Mouse (Mus musculus) G1E (cell line): Measurements from ENCODE around the gene Samd8. TPM values are rescaled to one million over a fixed set of nuclear protein-coding genes. Genes with fewer than 3 reads are reported as not detected.

ENCODE experiments used
- ATAC-seq: 2 replicates; pipeline ENCODE4 v1.8.0; 2016; ENCODE audit warnings: mild to moderate bottlenecking; ENCODE audit not compliant: insufficient number of reproducible peaks, poor library complexity, low FRiP score, severe bottlenecking; ENCODE audit errors: extremely low read depth
- DNase-seq: peaks from one replicate; pipeline ENCODE4 v3.0.0; 2012; ENCODE audit warnings: low spot score
- H3K27me3 ChIP-seq: 2 replicates; pipeline ENCODE4 v1.6.1; 2012; ENCODE audit warnings: mild to moderate bottlenecking, low read length, inconsistent platforms; ENCODE audit not compliant: insufficient read depth
- H3K36me3 ChIP-seq: replicated peaks from 2 replicates; pipeline ENCODE3; 2012; ENCODE audit warnings: mild to moderate bottlenecking, inconsistent platforms
- H3K4me1 ChIP-seq: 2 replicates; pipeline ENCODE4 v1.6.1; 2012; ENCODE audit warnings: low read depth, low read length, inconsistent platforms, mixed read lengths; ENCODE audit not compliant: insufficient read depth
- H3K4me3 ChIP-seq: 2 replicates; pipeline ENCODE4 v1.5.1; 2012; ENCODE audit warnings: low read depth, mild to moderate bottlenecking, inconsistent platforms, low read length, moderate library complexity, mixed read lengths
- H3K9me3 ChIP-seq: replicated peaks from 2 replicates; pipeline ENCODE4 v1.6.1; 2012; ENCODE audit warnings: inconsistent platforms
- CTCF ChIP-seq: IDR thresholded peaks from 2 replicates; pipeline ENCODE4 v1.5.1; 2012; ENCODE audit warnings: low read depth, low read length, inconsistent platforms, mixed read lengths
- GATA1 ChIP-seq: IDR thresholded peaks from 2 replicates; pipeline ENCODE4 v1.6.1; 2012; ENCODE audit warnings: borderline replicate concordance, low read length, inconsistent platforms, mixed read lengths
- GATA2 ChIP-seq: IDR thresholded peaks from 2 replicates; pipeline ENCODE4 v1.6.1; 2012; ENCODE audit warnings: low read depth, low read length, inconsistent platforms, borderline replicate concordance
- POLR2AphosphoS5 ChIP-seq: IDR thresholded peaks from 2 replicates; pipeline ENCODE4 v1.6.1; 2012; ENCODE audit warnings: low read depth, low read length, inconsistent platforms; ENCODE audit not compliant: insufficient replicate concordance
- TAL1 ChIP-seq: conservative IDR thresholded peaks from 2 replicates; pipeline ENCODE4 v1.6.1; 2012; ENCODE audit warnings: low read depth, low read length, inconsistent platforms, mixed read lengths
- polyA plus RNA-seq: library from polyadenylated mRNA; stranded (reverse); fragments of >175 nt; gene quantifications from 2 replicates; pipeline ENCODE4 v1.2.3, GENCODE M21; 2012
- total RNA-seq, 2 experiments: library from RNA; stranded (forward) in 1 of 2; stranded (reverse) in 1 of 2; fragments of 200-1000 nt in 1 of 2; fragments of >200 nt in 1 of 2; fragmentation: Nextera tagmentation in 1 of 2; gene quantifications; 2 replicates each; pipeline ENCODE4 v1.2.3; 2014 to 2017

Gene Samd8
- total and polyA plus RNA-seq, 3 experiments: 9.5 to 19.4 (median 12.7) TPM

DNA sequence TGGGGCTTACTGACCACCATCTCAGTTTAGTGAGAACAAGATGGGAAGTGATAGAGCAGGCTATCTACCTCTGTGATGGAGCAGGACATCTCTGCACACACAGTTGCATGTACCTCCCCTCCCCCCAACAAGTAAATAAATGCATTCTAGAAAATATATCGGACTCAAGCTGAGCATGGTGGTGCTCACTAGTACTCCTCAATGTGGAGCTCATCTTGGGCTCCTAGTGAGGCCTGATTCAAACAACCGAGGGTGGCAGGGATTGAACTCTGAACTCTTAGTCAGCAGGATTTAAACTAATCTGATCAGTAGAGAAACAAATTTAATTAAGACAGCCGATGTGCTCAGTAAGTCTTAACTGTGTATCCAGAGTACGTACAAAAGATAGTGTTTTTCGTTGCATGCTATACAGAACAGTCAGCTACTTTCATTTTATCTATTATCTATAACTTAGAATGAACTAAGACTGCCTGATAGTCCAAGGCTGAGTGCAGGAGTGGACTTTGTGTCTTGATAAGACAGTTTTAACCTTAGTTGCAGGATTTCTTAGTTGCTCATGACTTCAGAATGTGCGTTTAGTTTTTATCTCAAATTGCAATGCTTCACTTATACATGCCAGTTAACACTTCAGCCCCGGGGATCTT is 15.5 kb downstream of the Samd8 start:
- ATAC-seq (peak; percentile 76), DNase-seq (no peak)
- Histone ChIP-seq H3K4me1 (peaks cover 72% of the 10 kb centered on the region), H3K9me3 (no peaks in the 10 kb centered on the region), H3K4me3 (peak overlapping the region; percentile 64), H3K36me3 (peaks cover 17% of the 10 kb centered on the region), H3K27me3 (no peaks in the 10 kb centered on the region)
- no peak for TF ChIP-seq GATA1
- TF ChIP-seq GATA2: no peak
- TF ChIP-seq CTCF: no peak
- no peak for TF ChIP-seq TAL1
- no peak for TF ChIP-seq POLR2AphosphoS5

DNA sequence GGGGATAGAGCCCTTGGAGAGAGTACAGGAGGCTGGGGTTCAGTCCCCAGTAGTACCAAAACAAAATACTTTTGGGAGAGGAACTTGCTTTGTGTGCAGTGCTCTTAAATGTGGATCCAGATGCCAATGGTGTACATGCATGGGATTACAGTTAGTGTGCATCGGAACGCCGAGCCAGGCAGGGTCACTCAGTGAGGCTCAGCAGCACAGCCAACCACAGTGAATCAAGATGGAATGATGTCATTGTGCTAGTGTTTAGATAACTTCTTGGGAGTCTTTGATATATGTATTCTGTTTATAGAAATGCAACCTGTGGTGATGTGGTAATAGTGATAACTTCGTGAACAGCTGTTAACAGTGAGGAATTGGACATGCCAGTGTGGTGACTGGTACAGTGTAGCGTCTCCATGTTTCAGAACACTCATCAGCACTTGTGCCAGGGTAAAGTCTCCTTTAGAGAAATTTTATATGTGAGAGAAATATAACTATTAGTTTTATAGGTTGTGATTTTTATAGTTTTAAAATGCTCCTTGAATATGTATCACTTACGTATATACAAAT is 16.1 kb downstream of the Samd8 start:
- no peaks in the 10 kb centered on the region for H3K27me3 ChIP-seq
- no peaks in the 10 kb centered on the region for H3K9me3 ChIP-seq
- peaks cover 17% of the 10 kb centered on the region for H3K36me3 ChIP-seq
- H3K4me3 ChIP-seq: peak overlapping the region; percentile 64
- ATAC-seq (peak; percentile 29; the same call in 1 of the 2 replicates), DNase-seq (no peak)
- peaks cover 69% of the 10 kb centered on the region for H3K4me1 ChIP-seq
- no peak for TF ChIP-seq GATA1
- TF ChIP-seq POLR2AphosphoS5: no peak
- TF ChIP-seq TAL1: no peak
- TF ChIP-seq GATA2: no peak
- TF ChIP-seq CTCF: no peak

DNA sequence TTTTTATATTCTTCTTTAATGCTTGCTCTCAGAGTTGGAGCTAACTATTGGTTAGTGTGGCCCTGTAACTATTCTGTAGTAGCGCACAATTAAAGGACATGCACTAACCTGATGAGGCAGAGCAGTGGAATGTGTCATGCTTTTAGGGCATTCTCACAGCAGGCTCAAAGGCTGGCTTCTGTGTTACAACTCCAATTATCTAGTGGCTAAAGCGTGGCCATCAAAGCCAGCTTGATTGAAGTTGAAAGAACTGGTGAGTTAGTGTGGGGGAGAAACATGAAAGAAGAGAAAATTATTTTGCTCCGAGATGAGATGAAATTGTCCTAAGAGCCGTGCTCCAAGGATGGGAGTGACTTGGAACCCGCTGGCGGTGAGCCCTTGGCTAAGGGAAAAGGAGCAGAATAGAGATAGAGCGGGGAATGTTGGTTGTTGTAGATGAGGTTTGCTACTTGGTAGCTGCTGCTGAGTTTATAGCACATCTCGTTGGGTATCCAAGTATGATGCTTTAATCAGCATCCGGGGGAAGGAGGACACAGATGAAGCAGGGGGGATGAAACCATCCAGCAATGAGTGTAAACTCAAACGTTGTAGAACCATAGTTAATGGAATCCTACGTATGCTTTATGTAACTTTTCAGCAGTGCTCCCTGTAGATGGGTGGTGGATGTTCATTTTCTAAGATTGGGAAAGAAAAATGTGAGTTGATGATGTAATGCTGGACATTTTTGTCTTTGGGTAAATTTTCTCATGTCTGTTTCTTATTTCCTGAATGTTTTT is 22.4 kb downstream of the Samd8 start:
- Histone ChIP-seq H3K4me3 (no peak overlapping the region), H3K27me3 (no peaks in the 10 kb centered on the region), H3K9me3 (no peaks in the 10 kb centered on the region), H3K36me3 (peaks cover 31% of the 10 kb centered on the region), H3K4me1 (peaks cover 46% of the 10 kb centered on the region)
- TF ChIP-seq TAL1 (no peak), CTCF (no peak), GATA2 (no peak), GATA1 (no peak), POLR2AphosphoS5 (no peak)
- no peak for DNase-seq
- no peak for ATAC-seq

DNA sequence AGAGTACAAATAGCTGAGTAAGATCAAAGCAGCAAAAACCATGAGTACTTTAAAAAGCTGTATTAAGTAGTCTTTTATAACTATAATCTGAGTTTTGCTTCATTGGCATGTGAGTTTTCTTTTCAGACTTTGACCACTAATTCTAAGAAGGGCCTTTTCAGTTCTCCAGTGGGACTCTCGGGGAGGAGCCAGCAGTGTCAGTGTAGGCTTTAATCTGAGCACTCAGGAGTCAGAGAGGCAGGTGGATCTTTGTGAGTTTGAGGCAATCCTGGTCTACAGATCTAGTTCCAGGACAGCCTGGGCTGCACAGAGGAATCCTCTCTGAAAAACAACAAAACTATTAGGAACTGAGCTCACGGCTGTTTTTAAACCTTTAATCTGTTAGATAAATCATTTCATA is 23.6 kb downstream of the Samd8 start:
- DNase-seq (no peak), ATAC-seq (no peak)
- Histone ChIP-seq H3K27me3 (no peaks in the 10 kb centered on the region), H3K9me3 (peaks cover 2% of the 10 kb centered on the region), H3K4me3 (no peak overlapping the region), H3K36me3 (peaks cover 40% of the 10 kb centered on the region), H3K4me1 (peaks cover 38% of the 10 kb centered on the region)
- no peak for TF ChIP-seq POLR2AphosphoS5
- TF ChIP-seq GATA2: no peak
- TF ChIP-seq CTCF: no peak
- no peak for TF ChIP-seq TAL1
- TF ChIP-seq GATA1: no peak

DNA sequence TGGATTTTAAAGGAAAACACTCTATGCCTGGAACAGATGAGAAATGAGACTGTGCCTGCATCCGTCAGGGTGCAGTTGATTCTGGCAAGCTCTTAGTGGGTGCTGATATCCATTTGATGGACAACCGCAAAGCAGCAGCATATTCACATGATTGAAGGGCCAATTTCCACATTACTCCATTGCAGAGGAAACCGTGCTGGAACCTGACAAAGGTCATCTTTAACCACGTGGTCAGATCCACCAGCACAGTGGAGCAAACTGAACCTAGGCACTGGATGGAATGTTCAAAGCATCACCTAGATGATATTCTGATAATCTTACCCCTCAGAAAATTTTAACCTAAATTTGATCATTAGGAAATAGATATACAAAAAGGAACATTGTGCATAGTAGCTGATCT is 25.9 kb downstream of the Samd8 start:
- peaks cover 55% of the 10 kb centered on the region for H3K36me3 ChIP-seq
- H3K27me3 ChIP-seq: no peaks in the 10 kb centered on the region
- peaks cover 3% of the 10 kb centered on the region for H3K9me3 ChIP-seq
- TF ChIP-seq TAL1 (no peak), GATA2 (no peak), GATA1 (no peak), CTCF (no peak), POLR2AphosphoS5 (no peak)
- ATAC-seq: no peak
- no peak for DNase-seq
- H3K4me3 ChIP-seq: no peak overlapping the region
- H3K4me1 ChIP-seq: peaks cover 26% of the 10 kb centered on the region

DNA sequence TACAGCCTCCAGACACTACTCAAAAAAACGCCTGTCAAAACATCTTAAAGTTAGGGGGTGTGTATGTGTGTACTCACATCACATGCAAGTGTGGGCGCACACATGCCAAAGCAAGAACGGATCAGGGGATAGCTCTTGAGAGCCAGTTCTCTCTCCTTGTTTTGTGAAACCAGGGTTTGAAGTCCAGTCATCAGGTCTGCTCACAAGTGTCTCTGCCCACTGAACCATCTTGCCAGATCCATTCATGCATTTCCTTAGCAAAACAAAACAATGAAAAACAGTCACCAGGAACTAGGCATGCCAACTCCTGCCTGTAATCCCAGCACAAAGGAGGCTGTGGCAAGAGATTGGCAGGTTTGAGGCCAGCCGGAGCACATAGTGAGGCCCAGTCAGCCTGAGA is 36.2 kb downstream of the Samd8 start:
- DNase-seq (no peak), ATAC-seq (no peak)
- H3K36me3 ChIP-seq: peaks cover 76% of the 10 kb centered on the region
- no peaks in the 10 kb centered on the region for H3K27me3 ChIP-seq
- H3K4me3 ChIP-seq: no peak overlapping the region
- H3K4me1 ChIP-seq: peaks cover 3% of the 10 kb centered on the region; the same call in 1 of the 2 replicates
- TF ChIP-seq GATA1 (no peak), TAL1 (no peak), CTCF (no peak), GATA2 (no peak), POLR2AphosphoS5 (no peak)
- no peaks in the 10 kb centered on the region for H3K9me3 ChIP-seq
